Mouse (Mus musculus) megakaryocyte-erythroid progenitor cell, adult 5-6 weeks (primary cell): ENCODE measurements around the gene Pax8. TPM values are rescaled to one million over a fixed set of nuclear protein-coding genes. Genes with fewer than 3 reads are reported as not detected.

Experiments
- ATAC-seq: replicated peaks from 2 replicates; pipeline ENCODE4 v1.8.0; 2016; ENCODE audit warnings: mild to moderate bottlenecking, inconsistent platforms; ENCODE audit not compliant: severe bottlenecking, poor library complexity, low FRiP score, low TSS enrichment
- total RNA-seq, 2 experiments: library from RNA; stranded (forward) in 1 of 2; stranded (reverse) in 1 of 2; fragments of 200-1000, 215-1000 nt in 1 of 2; fragments of >200 nt in 1 of 2; fragmentation: Nextera tagmentation in 1 of 2; gene quantifications; 2 replicates each; pipeline ENCODE4 v1.2.3; 2014 to 2017

Gene Pax8
- total RNA-seq, 2 experiments from 2014 or later, result not detected

- no peak for ATAC-seq
Observed at GRCm38 (mm10) chr2:24422815-24423214, 52.6 kb downstream of the Pax8 start.

DNA sequence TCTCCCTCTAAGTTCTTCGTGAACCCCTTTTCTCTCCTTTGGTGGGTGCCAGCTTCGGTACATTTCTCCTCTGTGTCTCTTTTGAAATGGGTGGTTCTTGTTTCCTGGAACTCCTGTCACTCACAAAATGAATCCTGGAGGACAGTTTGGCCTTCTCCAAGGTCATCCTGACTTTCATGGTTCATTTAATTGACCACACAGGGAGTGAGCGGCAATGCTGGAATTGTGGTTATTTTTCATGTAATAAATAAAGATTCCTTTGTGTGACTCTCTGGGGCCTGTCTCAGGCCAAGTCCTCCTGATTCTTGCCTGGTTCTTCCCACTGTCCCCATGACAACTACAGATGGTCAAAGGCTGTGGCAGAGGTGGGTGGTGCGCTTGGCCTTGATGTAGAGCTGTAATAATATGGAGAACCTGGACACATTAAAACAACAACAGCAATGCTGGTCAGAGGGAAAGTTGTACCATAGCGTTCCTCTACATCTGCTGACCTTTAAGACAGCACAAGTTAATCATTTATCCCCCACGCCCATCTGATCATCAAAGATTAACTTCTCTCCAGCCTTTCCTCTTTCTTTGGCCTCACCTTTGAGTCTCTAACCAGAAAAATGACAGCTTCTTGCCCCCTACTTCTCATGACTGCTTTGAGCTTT lies 54.1 kb downstream of the Pax8 start:
- no peak for ATAC-seq

DNA sequence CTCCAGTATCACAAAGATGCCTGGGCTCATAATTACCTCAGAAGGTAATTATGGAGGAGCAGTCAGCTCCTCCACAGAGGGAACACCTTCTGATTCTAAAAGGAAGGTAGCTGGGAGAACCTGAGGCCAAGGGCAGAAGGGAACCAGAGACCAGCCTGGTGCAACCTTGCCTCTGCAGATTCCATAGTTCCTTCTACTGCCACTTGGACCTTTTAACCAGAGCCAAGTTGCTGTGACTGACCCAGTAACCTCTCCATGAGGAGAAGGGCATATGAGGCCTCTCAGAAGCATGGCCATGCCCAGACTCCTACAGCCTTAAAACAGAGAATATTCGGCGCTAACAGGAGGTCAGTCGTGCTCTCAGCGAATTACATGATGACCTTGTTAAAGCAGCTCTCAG lies 57.8 kb downstream of the Pax8 start:
- no peak for ATAC-seq

GRCm38 (mm10) chr2:24417106-24417505 lies 58.3 kb downstream of the Pax8 start:
- no peak for ATAC-seq

- no peak for ATAC-seq
Observed at GRCm38 (mm10) chr2:24416668-24417067, 58.7 kb downstream of the Pax8 start.

GRCm38 (mm10) chr2:24413677-24414076 lies 61.7 kb downstream of the Pax8 start:
- no peak for ATAC-seq

DNA sequence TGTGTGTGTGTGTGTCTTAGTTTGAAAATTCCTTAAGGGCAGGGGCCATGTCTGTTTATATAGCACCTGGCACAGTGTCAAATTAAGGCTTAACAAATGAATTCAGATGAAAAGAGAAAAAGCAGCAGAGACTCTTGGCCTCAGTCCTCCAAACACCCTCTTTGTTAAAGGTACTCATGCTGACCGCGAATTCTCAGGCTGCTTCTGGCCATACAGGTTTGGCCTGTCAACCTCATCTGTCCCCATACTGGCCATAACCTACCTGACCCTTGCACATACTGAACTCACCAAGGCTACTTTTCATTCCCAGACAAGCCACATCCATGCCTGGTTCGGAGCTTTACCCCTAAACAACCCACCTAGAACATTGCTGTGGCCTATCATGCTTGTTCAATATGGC lies 62.2 kb downstream of the Pax8 start:
- ATAC-seq, result no peak

DNA sequence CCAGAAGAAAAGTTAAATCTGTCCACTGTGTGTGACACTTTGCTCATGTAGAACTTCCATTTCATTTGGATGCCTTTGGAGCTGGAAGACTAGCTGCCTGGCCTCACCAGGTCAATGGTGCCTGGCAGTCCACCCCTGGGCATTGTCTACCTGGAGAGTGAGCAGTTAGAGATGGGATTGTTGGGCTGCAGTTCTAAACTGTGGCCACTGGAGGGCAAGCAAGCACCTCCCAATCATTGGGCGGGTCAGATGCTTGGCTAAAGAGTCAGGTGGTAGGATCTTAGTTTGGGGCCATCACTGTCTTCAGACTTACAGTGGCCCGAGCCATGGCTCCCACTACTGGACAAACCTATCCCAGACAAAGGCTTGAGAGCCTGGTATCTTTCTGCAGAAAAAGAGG lies 66.2 kb downstream of the Pax8 start:
- ATAC-seq, result peak; percentile 78

GRCm38 (mm10) chr2:24407701-24408485 lies 67.5 kb downstream of the Pax8 start:
- ATAC-seq, result no peak

- ATAC-seq, result peak; percentile 83
Observed at GRCm38 (mm10) chr2:24405345-24406012, 69.9 kb downstream of the Pax8 start.

- no peak for ATAC-seq
Observed at GRCm38 (mm10) chr2:24400711-24401110, 74.7 kb downstream of the Pax8 start.

- ATAC-seq, result peak; percentile 48; the same call in 1 of the 2 replicates
Observed at GRCm38 (mm10) chr2:24397115-24397514, 78.3 kb downstream of the Pax8 start.

- no peak for ATAC-seq
Observed at GRCm38 (mm10) chr2:24393251-24393650, 82.1 kb downstream of the Pax8 start.

GRCm38 (mm10) chr2:24387361-24388283 lies 87.8 kb downstream of the Pax8 start:
- no peak for ATAC-seq

DNA sequence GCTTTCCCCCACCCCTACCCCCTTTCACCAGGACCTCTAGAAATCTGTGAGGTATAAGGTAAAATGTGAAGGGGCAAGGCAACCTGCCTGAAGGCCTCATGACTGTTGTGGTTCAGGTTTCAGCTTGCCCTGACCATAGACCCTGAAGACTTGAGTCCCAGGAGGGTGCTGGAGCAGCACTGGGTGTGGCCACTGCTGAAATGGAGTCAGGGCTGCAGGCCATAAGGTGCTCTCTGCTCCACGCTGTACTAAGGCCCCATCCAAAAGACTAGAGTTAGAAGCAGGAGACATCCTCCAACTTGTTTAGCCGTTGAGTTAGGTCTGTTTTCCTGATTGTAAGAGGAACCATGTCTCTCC lies 88.5 kb downstream of the Pax8 start:
- no peak; the same call in 1 of the 2 replicates for ATAC-seq

DNA sequence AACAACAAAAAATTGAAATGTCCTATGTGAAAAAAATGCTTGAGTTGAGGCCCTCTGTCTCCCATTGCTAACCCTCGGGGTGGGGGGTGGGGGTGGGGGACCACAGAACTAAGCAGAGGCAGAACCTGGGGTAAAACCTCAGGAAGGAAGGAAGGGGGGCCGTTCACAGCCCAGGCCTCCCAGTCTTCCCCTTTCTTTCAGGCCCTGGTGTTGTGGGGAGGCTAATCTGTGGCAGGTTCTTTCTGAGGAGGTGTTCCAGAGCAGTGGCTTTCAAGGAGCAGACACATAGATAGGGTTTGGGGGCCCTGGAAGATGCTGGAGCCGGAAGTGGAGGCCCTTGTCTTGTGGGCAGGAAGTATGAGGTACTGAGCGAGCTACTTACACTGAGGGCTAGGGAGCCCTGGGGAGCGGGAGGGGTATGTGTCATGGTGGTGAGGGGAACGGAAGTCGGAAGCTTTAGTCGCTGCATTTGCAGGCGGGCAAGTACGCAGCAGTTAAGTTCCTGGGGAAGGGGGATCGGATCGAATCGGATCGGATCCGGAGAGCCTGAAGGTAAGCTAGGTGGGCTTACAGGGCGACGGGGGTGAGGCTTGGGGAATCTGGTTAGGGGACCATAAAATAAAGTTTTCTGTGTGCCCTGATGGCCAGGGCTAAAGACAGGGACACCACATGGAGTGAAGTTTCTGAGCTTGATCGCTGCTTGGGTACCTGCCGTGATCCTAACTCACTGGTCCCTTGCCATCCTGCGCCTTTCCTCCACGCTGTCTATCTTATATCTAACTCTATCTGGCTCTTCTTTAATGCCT lies 89.0 kb downstream of the Pax8 start:
- peak; percentile 59 for ATAC-seq

- peak; percentile 86 for ATAC-seq
Observed at GRCm38 (mm10) chr2:24385111-24385961, 90.1 kb downstream of the Pax8 start.

GRCm38 (mm10) chr2:24384393-24384792 lies 91.0 kb downstream of the Pax8 start:
- ATAC-seq, result no peak
